Mouse (Mus musculus): ENCODE measurements at regions not wholly inside any gene's neighbourhood (a gene's known extent, or its start where the extent isn't known, plus 50 kb on each side); places are given as distances from the start of the nearest gene placed in this dataset.

DNA sequence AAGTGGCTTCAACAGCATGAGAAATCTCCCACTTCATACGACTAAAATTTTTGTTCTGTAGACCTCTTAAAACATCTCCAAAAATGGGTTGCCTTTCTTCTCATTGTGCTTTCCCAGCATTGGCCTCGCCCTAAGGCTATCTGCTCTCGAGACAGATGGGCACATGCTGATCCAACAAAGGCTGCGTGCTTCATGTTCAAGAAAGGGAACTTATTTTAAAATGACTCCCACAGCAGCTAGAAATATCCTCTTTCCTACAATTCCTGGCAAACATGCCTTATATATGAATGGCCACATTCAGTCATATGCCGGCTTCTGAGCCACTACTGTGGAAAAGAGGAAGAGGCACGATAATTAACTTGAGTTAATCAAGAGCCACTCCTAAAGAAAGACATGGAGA, 356.7 kb upstream of the Pkn2 start:
- TF ChIP-seq CTCF (IDR thresholded peaks at IDR 0.05), result no peak
- TF ChIP-seq EP300 (IDR thresholded peaks at IDR 0.05), result no peak

All from lung, postnatal 0 days (tissue).